Mouse (Mus musculus) midbrain, embryonic 15.5 days (tissue): Measurements from ENCODE around the gene Itgb7. TPM values are rescaled to one million over a fixed set of nuclear protein-coding genes. Genes with fewer than 3 reads are reported as not detected.

ENCODE experiments used
- ATAC-seq: fragments of 200-750 bp; cut with Nextera tagmentation; replicated peaks from 2 replicates; pipeline ENCODE4 v1.8.0; 2017; ENCODE audit warnings: moderate TSS enrichment
- H3K27ac ChIP-seq: fragments of 300-500 bp; sonication (generic); 2 replicates; pipeline ENCODE4 v1.5.1; 2015; ENCODE audit warnings: mild to moderate bottlenecking, inconsistent platforms
- H3K27me3 ChIP-seq: fragments of 300-500 bp; sonication (generic); replicated peaks from 2 replicates; pipeline ENCODE4 v1.6.1; 2015; ENCODE audit warnings: inconsistent platforms
- H3K36me3 ChIP-seq: fragments of 300-500 bp; sonication (generic); replicated peaks from 2 replicates; pipeline ENCODE4 v1.6.1; 2015; ENCODE audit warnings: inconsistent platforms
- H3K4me1 ChIP-seq: fragments of 300-500 bp; sonication (generic); 2 replicates; pipeline ENCODE4 v1.6.1; 2015; ENCODE audit warnings: inconsistent platforms
- H3K4me2 ChIP-seq: fragments of 300-500 bp; sonication (generic); 2 replicates; pipeline ENCODE4 v1.6.1; 2015; ENCODE audit warnings: inconsistent platforms, mild to moderate bottlenecking, moderate library complexity
- H3K4me3 ChIP-seq: fragments of 300-500 bp; sonication (generic); 2 replicates; pipeline ENCODE4 v1.5.1; 2015; ENCODE audit warnings: mild to moderate bottlenecking, inconsistent platforms
- H3K9ac ChIP-seq: fragments of 300-500 bp; sonication (generic); 2 replicates; pipeline ENCODE4 v1.6.1; 2015; ENCODE audit warnings: mild to moderate bottlenecking, inconsistent platforms
- H3K9me3 ChIP-seq: fragments of 300-500 bp; sonication (generic); 2 replicates; pipeline ENCODE4 v1.6.1; 2016; ENCODE audit warnings: inconsistent platforms
- WGBS: fragments of 180-500 bp; shearing (Covaris S2); methylation state at CpG from one replicate; pipeline ENCODE4 v1.1.7; 2015; ENCODE audit warnings: mixed read lengths; 5-methylcytosine and 5-hydroxymethylcytosine counted together
- polyA plus RNA-seq: library from polyadenylated mRNA; unstranded; fragments of >200 nt; fragmentation: Nextera tagmentation; extraction: Ambion mirVana; gene quantifications from 2 replicates; pipeline ENCODE4 v1.2.1, GENCODE M21; 2015

Itgb7 gene
- polyA plus RNA-seq, 1 experiment from 2014 or later: 0.98 TPM

- Histone ChIP-seq H3K4me3 (no peak overlapping the region), H3K27me3 (no peaks in the 10 kb centered on the region), H3K4me1 (no peaks in the 10 kb centered on the region), H3K9ac (no peak overlapping the region), H3K27ac (no peak overlapping the region), H3K9me3 (no peaks in the 10 kb centered on the region), H3K36me3 (peaks cover 39% of the 10 kb centered on the region; the same call in 1 of the 2 replicates), H3K4me2 (no peak overlapping the region)
- WGBS: 84% methylated on average over 16 of the region's 16 CpGs
- ATAC-seq: no peak
Observed at GRCm38 (mm10) chr15:102216459-102217228, 15.1 kb downstream of the Itgb7 start.

- peaks cover 44% of the 10 kb centered on the region for H3K36me3 ChIP-seq
- WGBS: 62% methylated on average over 6 of the region's 6 CpGs
- H3K9ac ChIP-seq: no peak overlapping the region
- H3K4me1 ChIP-seq: no peaks in the 10 kb centered on the region
- ATAC-seq: no peak
- no peaks in the 10 kb centered on the region for H3K9me3 ChIP-seq
- no peak overlapping the region for H3K4me2 ChIP-seq
- no peak overlapping the region for H3K4me3 ChIP-seq
- no peaks in the 10 kb centered on the region for H3K27me3 ChIP-seq
- H3K27ac ChIP-seq: no peak overlapping the region
Observed at GRCm38 (mm10) chr15:102215624-102216023, 16.1 kb downstream of the Itgb7 start.

- WGBS: 43% methylated on average over 2 of the region's 2 CpGs
- no peak for ATAC-seq
- H3K4me1 ChIP-seq: no peaks in the 10 kb centered on the region
- H3K4me2 ChIP-seq: no peak overlapping the region
- H3K36me3 ChIP-seq: peaks cover 56% of the 10 kb centered on the region
- H3K9me3 ChIP-seq: no peaks in the 10 kb centered on the region
- H3K27ac ChIP-seq: no peak overlapping the region
- no peaks in the 10 kb centered on the region for H3K27me3 ChIP-seq
- no peak overlapping the region for H3K9ac ChIP-seq
- H3K4me3 ChIP-seq: no peak overlapping the region
Observed at GRCm38 (mm10) chr15:102214132-102214531, 17.6 kb downstream of the Itgb7 start.

GRCm38 (mm10) chr15:102211895-102212294, 19.8 kb downstream of the Itgb7 start:
- no peak overlapping the region for H3K4me3 ChIP-seq
- peaks cover 72% of the 10 kb centered on the region for H3K36me3 ChIP-seq
- 87% methylated on average over 6 of the region's 6 CpGs for WGBS
- H3K9me3 ChIP-seq: no peaks in the 10 kb centered on the region
- H3K4me2 ChIP-seq: no peak overlapping the region
- H3K9ac ChIP-seq: no peak overlapping the region
- H3K4me1 ChIP-seq: peaks cover 10% of the 10 kb centered on the region
- ATAC-seq: no peak
- no peak overlapping the region for H3K27ac ChIP-seq
- no peaks in the 10 kb centered on the region for H3K27me3 ChIP-seq

GRCm38 (mm10) chr15:102210816-102211215, 20.9 kb downstream of the Itgb7 start:
- peaks cover 20% of the 10 kb centered on the region for H3K4me1 ChIP-seq
- H3K27me3 ChIP-seq: no peaks in the 10 kb centered on the region
- ATAC-seq: no peak
- H3K9ac ChIP-seq: no peak overlapping the region
- H3K9me3 ChIP-seq: no peaks in the 10 kb centered on the region
- 94% methylated on average over 4 of the region's 4 CpGs for WGBS
- H3K4me3 ChIP-seq: no peak overlapping the region
- H3K27ac ChIP-seq: no peak overlapping the region
- H3K36me3 ChIP-seq: peaks cover 63% of the 10 kb centered on the region
- no peak overlapping the region for H3K4me2 ChIP-seq

- Histone ChIP-seq H3K9me3 (no peaks in the 10 kb centered on the region), H3K27me3 (no peaks in the 10 kb centered on the region), H3K4me3 (no peak overlapping the region), H3K27ac (no peak overlapping the region), H3K4me1 (peaks cover 37% of the 10 kb centered on the region), H3K9ac (no peak overlapping the region), H3K4me2 (no peak overlapping the region), H3K36me3 (peaks cover 57% of the 10 kb centered on the region)
- WGBS: 91% methylated on average over 8 of the region's 8 CpGs
- ATAC-seq: no peak
Observed at GRCm38 (mm10) chr15:102209114-102209513, 22.6 kb downstream of the Itgb7 start.

GRCm38 (mm10) chr15:102208092-102208561, 23.6 kb downstream of the Itgb7 start:
- Histone ChIP-seq H3K4me3 (no peak overlapping the region), H3K9me3 (no peaks in the 10 kb centered on the region), H3K36me3 (peaks cover 53% of the 10 kb centered on the region), H3K27ac (no peak overlapping the region), H3K4me1 (peaks cover 38% of the 10 kb centered on the region), H3K4me2 (no peak overlapping the region), H3K27me3 (no peaks in the 10 kb centered on the region), H3K9ac (no peak overlapping the region)
- ATAC-seq: no peak
- WGBS: 89% methylated on average over 9 of the region's 9 CpGs

GRCm38 (mm10) chr15:102207351-102207750, 24.4 kb downstream of the Itgb7 start:
- no peak for ATAC-seq
- 80% methylated on average over 3 of the region's 3 CpGs for WGBS
- Histone ChIP-seq H3K4me3 (no peak overlapping the region), H3K27ac (no peak overlapping the region), H3K36me3 (peaks cover 45% of the 10 kb centered on the region), H3K9me3 (no peaks in the 10 kb centered on the region), H3K27me3 (no peaks in the 10 kb centered on the region), H3K4me2 (no peak overlapping the region), H3K9ac (no peak overlapping the region), H3K4me1 (peaks cover 43% of the 10 kb centered on the region)

- Histone ChIP-seq H3K9me3 (no peaks in the 10 kb centered on the region), H3K4me2 (peak overlapping the region; percentile 77), H3K4me3 (peak overlapping the region; percentile 93), H3K27me3 (no peaks in the 10 kb centered on the region), H3K36me3 (peaks cover 34% of the 10 kb centered on the region), H3K27ac (peak overlapping the region; percentile 100), H3K4me1 (peaks cover 46% of the 10 kb centered on the region), H3K9ac (peak overlapping the region; percentile 19)
- no peak for ATAC-seq
- 29% methylated on average over 8 of the region's 8 CpGs for WGBS
Observed at GRCm38 (mm10) chr15:102205779-102206178, 26.0 kb downstream of the Itgb7 start.

- ATAC-seq: no peak
- Histone ChIP-seq H3K36me3 (peaks cover 26% of the 10 kb centered on the region), H3K4me1 (peaks cover 46% of the 10 kb centered on the region), H3K27me3 (no peaks in the 10 kb centered on the region), H3K4me2 (peak within 1 kb of the TSS; percentile 77), H3K9me3 (no peaks in the 10 kb centered on the region), H3K9ac (peak within 1 kb of the TSS; percentile 90), H3K27ac (peak within 1 kb of the TSS; percentile 100), H3K4me3 (peak within 1 kb of the TSS; percentile 93)
- 64% methylated on average over 19 of the region's 19 CpGs for WGBS
Observed at GRCm38 (mm10) chr15:102204674-102205505, 26.9 kb downstream of the Itgb7 start, which contains the start of gene Csad. Gene Csad (minus strand): TSS chr15:102204724.

- peaks cover 46% of the 10 kb centered on the region for H3K4me1 ChIP-seq
- peak; percentile 55 for ATAC-seq
Observed at GRCm38 (mm10) chr15:102203835-102204381, 27.8 kb downstream of the Itgb7 start.

More at GRCm38 (mm10) chr15:102203835-102204381, 27.8 kb downstream of the Itgb7 start:
- under 1% methylated on average over 43 of the region's 72 CpGs for WGBS
- H3K9me3 ChIP-seq: no peaks in the 10 kb centered on the region
- peak overlapping the region; percentile 77 for H3K4me2 ChIP-seq
- H3K36me3 ChIP-seq: peaks cover 18% of the 10 kb centered on the region
- H3K27ac ChIP-seq: peak overlapping the region; percentile 100
- peak overlapping the region; percentile 93 for H3K4me3 ChIP-seq
- H3K9ac ChIP-seq: peak overlapping the region; percentile 90
- H3K27me3 ChIP-seq: no peaks in the 10 kb centered on the region
